Mouse (Mus musculus) testis, adult 2 months (tissue): ENCODE measurements at regions not wholly inside any gene's neighbourhood (a gene's known extent, or its start where the extent isn't known, plus 50 kb on each side); places are given as distances from the start of the nearest gene placed in this dataset.

ENCODE experiments used
- H3K27ac ChIP-seq: fragments of 200-500 bp; 2 replicates; pipeline ENCODE4 v1.5.1; 2012; ENCODE audit warnings: low read depth, low read length; ENCODE audit not compliant: control insufficient read depth, insufficient read depth
- H3K27me3 ChIP-seq: fragments of 200-500 bp; 2 replicates; pipeline ENCODE4 v1.6.1; 2012; ENCODE audit warnings: mild to moderate bottlenecking, low read length, moderate library complexity; ENCODE audit not compliant: control insufficient read depth, insufficient read depth
- H3K36me3 ChIP-seq: fragments of 200-500 bp; 2 replicates; pipeline ENCODE4 v1.6.1; 2012; ENCODE audit warnings: mild to moderate bottlenecking, low read length; ENCODE audit not compliant: control insufficient read depth, insufficient read depth
- H3K4me1 ChIP-seq: fragments of 200-500 bp; 2 replicates; pipeline ENCODE4 v1.6.1; 2012; ENCODE audit warnings: low read length; ENCODE audit not compliant: control insufficient read depth, insufficient read depth
- H3K4me3 ChIP-seq: fragments of 200-500 bp; 2 replicates; pipeline ENCODE4 v1.5.1; 2012; ENCODE audit warnings: low read depth, mild to moderate bottlenecking, low read length, moderate library complexity, mixed read lengths; ENCODE audit not compliant: control insufficient read depth
- CTCF ChIP-seq: fragments of 200-500 bp; IDR thresholded peaks from 2 replicates; pipeline ENCODE4 v1.5.1; 2012; ENCODE audit warnings: low read depth, mild to moderate bottlenecking, inconsistent platforms, low read length, moderate library complexity; ENCODE audit not compliant: control insufficient read depth, insufficient read depth, insufficient replicate concordance
- POLR2A ChIP-seq: fragments of 200-500 bp; IDR thresholded peaks from 2 replicates; pipeline ENCODE4 v1.6.1; 2012; ENCODE audit warnings: low read depth, mild to moderate bottlenecking, inconsistent platforms, low read length, moderate library complexity; ENCODE audit not compliant: control insufficient read depth

GRCm38 (mm10) chr19:21035505-21035904, 81.5 kb upstream of the Tmc1 start:
- Histone ChIP-seq H3K27ac (no peak overlapping the region), H3K4me1 (no peaks in the 10 kb centered on the region), H3K4me3 (no peak overlapping the region), H3K27me3 (no peaks in the 10 kb centered on the region), H3K36me3 (no peaks in the 10 kb centered on the region)
- TF ChIP-seq CTCF, result no peak

GRCm38 (mm10) chr19:21033991-21034390, 80.0 kb upstream of the Tmc1 start:
- Histone ChIP-seq H3K27ac (no peak overlapping the region), H3K27me3 (no peaks in the 10 kb centered on the region), H3K36me3 (no peaks in the 10 kb centered on the region), H3K4me1 (no peaks in the 10 kb centered on the region), H3K4me3 (no peak overlapping the region)
- no peak for TF ChIP-seq CTCF
- no peak for TF ChIP-seq POLR2A

- H3K4me3 ChIP-seq, result no peak overlapping the region
- no peaks in the 10 kb centered on the region for H3K27me3 ChIP-seq
- TF ChIP-seq CTCF (no peak), POLR2A (no peak)
- no peak overlapping the region for H3K27ac ChIP-seq
- H3K36me3 ChIP-seq, result no peaks in the 10 kb centered on the region
- H3K4me1 ChIP-seq, result no peaks in the 10 kb centered on the region
These were observed 78.6 kb upstream of the Tmc1 start for GRCm38 (mm10) chr19:21032558-21032957.

- no peaks in the 10 kb centered on the region for H3K36me3 ChIP-seq
These were observed 77.8 kb upstream of the Tmc1 start for GRCm38 (mm10) chr19:21031768-21032308.

GRCm38 (mm10) chr19:21030971-21031370, 77.0 kb upstream of the Tmc1 start:
- Histone ChIP-seq H3K4me3 (no peak overlapping the region), H3K27ac (no peak overlapping the region), H3K4me1 (no peaks in the 10 kb centered on the region), H3K36me3 (no peaks in the 10 kb centered on the region), H3K27me3 (no peaks in the 10 kb centered on the region)
- TF ChIP-seq POLR2A (no peak), CTCF (no peak)

More at GRCm38 (mm10) chr19:21031768-21032308, 77.8 kb upstream of the Tmc1 start:
- TF ChIP-seq POLR2A (no peak), CTCF (no peak)
- H3K4me1 ChIP-seq, result no peaks in the 10 kb centered on the region
- H3K27me3 ChIP-seq, result no peaks in the 10 kb centered on the region
- no peak overlapping the region for H3K4me3 ChIP-seq
- H3K27ac ChIP-seq, result no peak overlapping the region

- H3K27me3 ChIP-seq, result no peaks in the 10 kb centered on the region
- no peaks in the 10 kb centered on the region for H3K4me1 ChIP-seq
- H3K4me3 ChIP-seq, result no peak overlapping the region
- TF ChIP-seq CTCF (no peak), POLR2A (no peak)
- H3K36me3 ChIP-seq, result no peaks in the 10 kb centered on the region
- H3K27ac ChIP-seq, result no peak overlapping the region
These were observed 75.0 kb upstream of the Tmc1 start for GRCm38 (mm10) chr19:21028981-21029380.

GRCm38 (mm10) chr19:21012391-21012790, 58.4 kb upstream of the Tmc1 start:
- TF ChIP-seq CTCF (no peak), POLR2A (no peak)
- no peaks in the 10 kb centered on the region for H3K4me1 ChIP-seq
- H3K4me3 ChIP-seq, result no peak overlapping the region
- no peaks in the 10 kb centered on the region for H3K36me3 ChIP-seq
- H3K27me3 ChIP-seq, result no peaks in the 10 kb centered on the region
- no peak overlapping the region for H3K27ac ChIP-seq

- no peaks in the 10 kb centered on the region for H3K36me3 ChIP-seq
- no peak overlapping the region for H3K27ac ChIP-seq
- H3K4me3 ChIP-seq, result no peak overlapping the region
- no peaks in the 10 kb centered on the region for H3K27me3 ChIP-seq
- TF ChIP-seq CTCF (no peak), POLR2A (no peak)
- H3K4me1 ChIP-seq, result no peaks in the 10 kb centered on the region
These were observed 55.6 kb upstream of the Tmc1 start for GRCm38 (mm10) chr19:21009607-21010006.
